Mouse (Mus musculus) stomach, embryonic 14.5 days (tissue): Measurements from ENCODE around the gene 1810009A15Rik. TPM values are rescaled to one million over a fixed set of nuclear protein-coding genes. Genes with fewer than 3 reads are reported as not detected.
A peak's percentile ranks its signal among the peaks of the same experiment; 100 is the strongest.

ENCODE experiments used
- ATAC-seq: fragments of 200-750 bp; cut with Nextera tagmentation; 2 replicates; pipeline ENCODE4 v1.8.0; 2017; ENCODE audit warnings: low read depth, moderate TSS enrichment; ENCODE audit not compliant: insufficient number of reproducible peaks, insufficient read depth, low FRiP score
- H3K27ac ChIP-seq: fragments of 300-500 bp; sonication (generic); 2 replicates; pipeline ENCODE4 v1.5.1; 2014; ENCODE audit warnings: mild to moderate bottlenecking, low read length, moderate library complexity, mixed read lengths
- H3K27me3 ChIP-seq: fragments of 300-500 bp; sonication (generic); 2 replicates; pipeline ENCODE4 v1.6.1; 2014; ENCODE audit warnings: low read length, control low read depth, mixed read lengths; ENCODE audit not compliant: control insufficient read depth, insufficient read depth
- H3K36me3 ChIP-seq: fragments of 300-500 bp; sonication (generic); 2 replicates; pipeline ENCODE4 v1.6.1; 2014; ENCODE audit warnings: mild to moderate bottlenecking, control low read depth, low read length, moderate library complexity, mixed read lengths; ENCODE audit not compliant: control insufficient read depth, insufficient read depth
- H3K4me1 ChIP-seq: fragments of 300-500 bp; sonication (generic); 2 replicates; pipeline ENCODE4 v1.6.1; 2014; ENCODE audit warnings: low read length, control low read depth, mixed read lengths; ENCODE audit not compliant: control insufficient read depth, insufficient read depth
- H3K4me2 ChIP-seq: fragments of 300-500 bp; sonication (generic); replicated peaks from 2 replicates; pipeline ENCODE4 v1.6.1; 2014; ENCODE audit warnings: low read depth, low read length, control low read depth
- H3K4me3 ChIP-seq: fragments of 300-500 bp; sonication (generic); 2 replicates; pipeline ENCODE4 v1.5.1; 2014; ENCODE audit warnings: low read depth, low read length, control low read depth
- H3K9ac ChIP-seq: fragments of 300-500 bp; sonication (generic); replicated peaks from 2 replicates; pipeline ENCODE4 v1.6.1; 2014; ENCODE audit warnings: low read depth, mild to moderate bottlenecking, control low read depth, low read length, moderate library complexity, mixed read lengths
- H3K9me3 ChIP-seq: fragments of 300-500 bp; sonication (generic); 2 replicates; pipeline ENCODE4 v1.6.1; 2016; ENCODE audit warnings: low read depth, low read length, control low read depth; ENCODE audit not compliant: control insufficient read depth
- WGBS: fragments of 180-500 bp; shearing (Covaris S2); extraction: QIAGEN DNeasy Blood & Tissue Kit; methylation state at CpG from one replicate; pipeline ENCODE4 v1.1.7; 2014; 5-methylcytosine and 5-hydroxymethylcytosine counted together
- polyA plus RNA-seq: library from polyadenylated mRNA; unstranded; fragments of >200 nt; fragmentation: Nextera tagmentation; extraction: Ambion mirVana; gene quantifications from 2 replicates; pipeline ENCODE4 v1.2.1, GENCODE M21; 2014

Gene 1810009A15Rik
- polyA plus RNA-seq, 1 experiment from 2014 or later: 71.0 TPM

DNA sequence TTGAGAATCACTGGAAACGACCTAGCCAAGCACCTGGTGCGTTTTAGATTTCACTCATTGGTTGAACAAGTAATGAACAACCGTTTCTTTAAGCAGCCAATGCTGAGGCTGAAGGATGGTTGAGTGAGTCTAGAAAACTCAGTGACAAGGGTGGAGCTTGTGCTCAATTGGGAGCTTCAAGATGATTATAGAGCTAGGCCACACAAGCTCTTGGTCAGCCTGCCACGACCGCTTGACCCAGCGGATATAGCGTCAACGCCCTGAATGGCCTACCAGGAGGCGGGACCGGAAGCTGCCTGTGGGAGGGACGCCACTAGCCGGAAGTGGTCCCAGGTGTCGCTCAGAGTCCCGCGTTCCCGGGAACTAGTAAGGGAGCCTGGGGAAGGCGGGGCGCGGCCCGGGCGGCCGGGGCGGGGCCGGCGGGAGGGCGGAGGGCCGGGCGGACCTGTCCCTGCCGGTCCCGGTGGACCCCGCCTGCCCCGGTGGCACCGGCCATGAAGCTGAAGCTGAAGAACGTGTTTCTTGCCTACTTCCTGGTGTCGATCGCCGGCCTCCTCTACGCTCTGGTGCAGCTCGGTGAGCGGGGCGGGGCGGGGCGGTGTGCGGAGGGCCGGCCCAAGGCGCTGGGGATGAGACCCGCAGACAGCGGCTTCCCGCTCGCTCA lies 31.6 kb downstream of the 1810009A15Rik start, which contains the start of gene B3gat3:
Gene B3gat3, plus strand, starts transcription at position 302 of the 664 bp plus-strand sequence.
- 3% methylated on average over 37 of the region's 50 CpGs for WGBS
- H3K4me3 ChIP-seq: peak within 1 kb of the TSS; percentile 71
- peak within 1 kb of the TSS; percentile 57 for H3K9ac ChIP-seq
- peaks cover 9% of the 10 kb centered on the region; the same call in 1 of the 2 replicates for H3K4me1 ChIP-seq
- peaks cover 19% of the 10 kb centered on the region for H3K36me3 ChIP-seq
- H3K9me3 ChIP-seq: no peaks in the 10 kb centered on the region
- ATAC-seq: peak; percentile 97
- peak within 1 kb of the TSS; percentile 77 for H3K4me2 ChIP-seq
- H3K27me3 ChIP-seq: no peaks in the 10 kb centered on the region
- H3K27ac ChIP-seq: peak within 1 kb of the TSS; percentile 86

DNA sequence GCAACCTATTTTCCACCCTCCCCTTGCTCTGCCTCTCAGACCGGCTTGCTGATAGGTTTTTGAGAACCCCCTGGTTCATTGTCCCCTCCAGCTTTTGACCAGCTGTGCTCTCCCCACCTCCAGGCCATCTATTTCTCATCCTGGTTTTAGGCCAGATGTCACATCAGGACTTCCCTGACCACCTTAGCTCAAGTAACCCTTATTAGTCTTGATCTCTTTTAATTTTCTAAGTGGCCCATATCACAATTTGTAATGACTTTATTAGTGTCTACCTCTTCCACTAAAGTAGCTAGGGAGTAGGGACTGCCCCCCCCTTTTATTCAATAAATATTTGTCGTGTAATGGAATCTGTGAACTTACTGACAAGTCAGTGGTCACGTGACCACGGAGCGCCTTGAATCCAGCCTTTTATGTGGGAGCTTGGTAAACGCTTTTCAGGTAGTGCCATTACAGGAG lies 32.2 kb downstream of the 1810009A15Rik start:
- Histone ChIP-seq H3K9ac (peak overlapping the region; percentile 57), H3K4me2 (peak overlapping the region; percentile 77), H3K4me1 (peaks cover 9% of the 10 kb centered on the region; the same call in 1 of the 2 replicates), H3K9me3 (no peaks in the 10 kb centered on the region), H3K27me3 (no peaks in the 10 kb centered on the region), H3K4me3 (peak overlapping the region; percentile 71), H3K27ac (peak overlapping the region; percentile 86; the same call in 1 of the 2 replicates), H3K36me3 (peaks cover 17% of the 10 kb centered on the region)
- ATAC-seq: peak; percentile 11; the same call in 1 of the 2 replicates
- WGBS: 2% methylated on average over 6 of the region's 6 CpGs

- Histone ChIP-seq H3K9me3 (no peaks in the 10 kb centered on the region), H3K36me3 (peaks cover 16% of the 10 kb centered on the region), H3K4me2 (peak overlapping the region; percentile 77; the same call in 1 of the 2 replicates), H3K4me3 (peak overlapping the region; percentile 71), H3K27me3 (no peaks in the 10 kb centered on the region), H3K9ac (peak overlapping the region; percentile 57; the same call in 1 of the 2 replicates), H3K27ac (no peak overlapping the region), H3K4me1 (peaks cover 9% of the 10 kb centered on the region; the same call in 1 of the 2 replicates)
- 85% methylated on average over 9 of the region's 9 CpGs for WGBS
- ATAC-seq: no peak
Observed at GRCm38 (mm10) chr19:8921741-8922140, 33.1 kb downstream of the 1810009A15Rik start.

DNA sequence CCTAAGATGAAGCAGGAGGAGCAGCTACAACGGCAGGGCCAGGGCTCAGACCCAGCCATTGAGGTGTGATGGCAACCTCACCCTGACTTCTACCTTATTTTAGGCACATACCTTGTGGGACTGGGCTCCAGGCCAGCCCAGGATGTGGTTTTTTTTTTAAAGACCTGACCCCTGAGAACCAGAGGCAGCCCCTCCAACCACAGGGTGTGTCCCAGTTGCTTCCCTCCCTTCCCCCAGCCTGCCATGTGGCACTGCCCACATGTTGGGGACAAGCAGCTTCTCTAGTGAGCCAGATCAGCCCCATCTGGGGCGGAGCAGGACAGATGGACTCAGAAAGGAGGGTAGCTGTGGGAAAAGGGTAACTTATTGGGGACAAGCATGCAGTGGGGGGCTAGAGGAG lies 38.1 kb downstream of the 1810009A15Rik start:
- 94% methylated on average over 2 of the region's 2 CpGs for WGBS

DNA sequence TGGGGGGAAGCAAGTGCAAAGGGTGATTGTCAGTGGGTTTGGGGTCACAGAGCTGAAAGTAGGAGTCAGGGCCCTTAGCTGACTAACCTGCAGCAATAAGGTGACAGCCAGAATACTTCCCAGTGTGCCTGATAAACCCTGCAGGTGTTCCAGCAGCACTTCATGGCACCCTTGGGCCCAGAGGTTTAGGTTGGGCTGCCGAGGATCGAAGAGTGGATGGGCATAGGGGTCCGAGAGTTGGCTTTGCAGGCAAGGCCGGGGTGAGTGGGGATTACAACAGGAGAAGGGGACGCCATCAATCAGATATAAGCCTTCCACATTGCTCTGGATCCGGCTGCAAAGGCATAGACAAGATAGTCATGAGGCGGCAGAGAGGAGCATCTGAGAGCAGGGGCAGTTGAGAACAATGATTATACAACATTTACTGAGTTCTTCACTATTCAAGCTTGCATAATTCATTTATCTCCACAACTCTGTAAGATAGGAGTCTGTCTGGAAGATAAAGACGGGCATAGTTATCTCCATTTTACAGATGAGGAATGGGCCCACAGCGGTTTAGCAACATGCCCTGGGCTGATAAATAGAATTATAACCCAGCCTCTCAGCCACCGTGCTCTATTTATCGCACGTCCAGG lies 39.4 kb downstream of the 1810009A15Rik start:
- peaks cover 25% of the 10 kb centered on the region; the same call in 1 of the 2 replicates for H3K36me3 ChIP-seq
- peaks cover 10% of the 10 kb centered on the region; the same call in 1 of the 2 replicates for H3K4me1 ChIP-seq
- WGBS: 83% methylated on average over 12 of the region's 12 CpGs
- H3K4me2 ChIP-seq: no peak overlapping the region
- H3K9ac ChIP-seq: no peak overlapping the region
- no peak overlapping the region for H3K27ac ChIP-seq
- ATAC-seq: no peak
- H3K9me3 ChIP-seq: no peaks in the 10 kb centered on the region
- no peak overlapping the region for H3K4me3 ChIP-seq
- no peaks in the 10 kb centered on the region for H3K27me3 ChIP-seq

More for the DNA sequence above, 38.1 kb downstream of the 1810009A15Rik start:
- Histone ChIP-seq H3K27ac (no peak overlapping the region), H3K36me3 (peaks cover 21% of the 10 kb centered on the region; the same call in 1 of the 2 replicates), H3K27me3 (no peaks in the 10 kb centered on the region), H3K9me3 (no peaks in the 10 kb centered on the region), H3K9ac (no peak overlapping the region), H3K4me2 (no peak overlapping the region), H3K4me1 (peaks cover 11% of the 10 kb centered on the region; the same call in 1 of the 2 replicates), H3K4me3 (no peak overlapping the region)
- no peak for ATAC-seq

GRCm38 (mm10) chr19:8928689-8929223 lies 40.1 kb downstream of the 1810009A15Rik start:
- no peaks in the 10 kb centered on the region for H3K27me3 ChIP-seq
- H3K36me3 ChIP-seq: peaks cover 32% of the 10 kb centered on the region; the same call in 1 of the 2 replicates
- peak overlapping the region; percentile 85; the same call in 1 of the 2 replicates for H3K4me3 ChIP-seq
- peaks cover 10% of the 10 kb centered on the region; the same call in 1 of the 2 replicates for H3K4me1 ChIP-seq
- no peaks in the 10 kb centered on the region for H3K9me3 ChIP-seq
- peak overlapping the region; percentile 81; the same call in 1 of the 2 replicates for H3K27ac ChIP-seq
- ATAC-seq: no peak
- 31% methylated on average over 16 of the region's 16 CpGs for WGBS
- 0 out of 2 replicates have a peak overlapping the region, but pooled peaks have one; percentile 68 for H3K9ac ChIP-seq
- H3K4me2 ChIP-seq: peak overlapping the region; percentile 73

DNA sequence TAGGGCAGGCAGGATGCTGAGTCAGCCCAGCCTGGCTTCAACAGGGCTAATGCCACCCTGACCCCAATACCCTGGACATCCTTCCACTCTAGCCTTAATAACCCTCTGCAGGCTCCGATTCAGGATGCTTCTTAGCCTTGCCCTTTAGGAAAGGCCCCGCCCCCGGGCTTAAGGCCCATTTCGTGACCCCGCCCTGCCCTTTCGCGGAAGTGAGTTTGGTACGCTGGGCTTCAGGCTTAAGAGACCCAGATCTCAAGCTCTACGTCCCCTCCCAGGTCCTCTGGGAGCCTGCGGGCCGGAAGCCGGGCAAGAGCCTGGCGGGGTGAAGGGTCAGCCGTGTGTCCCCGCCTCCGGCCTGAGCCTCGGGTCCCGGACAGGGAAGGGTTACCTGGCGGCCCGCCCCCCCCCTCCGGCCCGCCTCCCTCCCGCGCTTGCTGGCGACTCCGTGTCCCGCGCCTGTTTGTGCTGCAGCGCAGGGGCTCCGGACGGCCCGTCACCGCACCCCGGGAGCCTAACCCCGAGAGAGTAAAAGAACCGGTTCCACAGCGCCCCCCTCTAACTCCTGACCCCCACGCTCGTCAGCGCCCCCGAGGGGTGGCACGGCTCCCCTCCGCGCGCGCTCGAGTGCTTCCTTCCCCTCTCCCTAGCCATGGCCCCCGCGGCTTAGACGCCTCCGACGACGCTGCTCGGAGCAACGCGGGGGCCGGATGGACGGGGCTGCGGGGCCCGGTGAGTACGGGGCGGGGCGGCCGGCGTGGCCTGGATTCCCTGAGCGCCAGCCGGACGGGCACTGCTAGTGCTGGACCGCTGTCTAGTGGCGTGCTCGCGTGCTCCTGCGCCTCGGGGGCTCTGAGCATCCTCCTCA lies 40.8 kb downstream of the 1810009A15Rik start, which contains the start of the genes Rom1 and Eml3:
Gene Rom1, minus strand, starts transcription at position 133 of the 865 bp plus-strand sequence.
Gene Eml3, plus strand, starts transcription at position 329 of the 865 bp plus-strand sequence.
- no peaks in the 10 kb centered on the region for H3K9me3 ChIP-seq
- H3K9ac ChIP-seq: peak within 1 kb of the TSS; percentile 68
- H3K4me3 ChIP-seq: peak within 1 kb of the TSS; percentile 85
- under 1% methylated on average over 72 of the region's 74 CpGs for WGBS
- peaks cover 38% of the 10 kb centered on the region for H3K36me3 ChIP-seq
- H3K27me3 ChIP-seq: no peaks in the 10 kb centered on the region
- H3K4me1 ChIP-seq: peaks cover 10% of the 10 kb centered on the region; the same call in 1 of the 2 replicates
- peak within 1 kb of the TSS; percentile 81 for H3K27ac ChIP-seq
- ATAC-seq: peak; percentile 78
- peak within 1 kb of the TSS; percentile 73 for H3K4me2 ChIP-seq
